Mouse (Mus musculus): ENCODE results near the gene Cc2d2a. TPM values are rescaled to one million over a fixed set of nuclear protein-coding genes. Genes with fewer than 3 reads are reported as not detected.

Gene Cc2d2a
- polyA plus RNA-seq (2012; rRNA removed), result 8.2 and 8.5 TPM in 2 replicates

DNA sequence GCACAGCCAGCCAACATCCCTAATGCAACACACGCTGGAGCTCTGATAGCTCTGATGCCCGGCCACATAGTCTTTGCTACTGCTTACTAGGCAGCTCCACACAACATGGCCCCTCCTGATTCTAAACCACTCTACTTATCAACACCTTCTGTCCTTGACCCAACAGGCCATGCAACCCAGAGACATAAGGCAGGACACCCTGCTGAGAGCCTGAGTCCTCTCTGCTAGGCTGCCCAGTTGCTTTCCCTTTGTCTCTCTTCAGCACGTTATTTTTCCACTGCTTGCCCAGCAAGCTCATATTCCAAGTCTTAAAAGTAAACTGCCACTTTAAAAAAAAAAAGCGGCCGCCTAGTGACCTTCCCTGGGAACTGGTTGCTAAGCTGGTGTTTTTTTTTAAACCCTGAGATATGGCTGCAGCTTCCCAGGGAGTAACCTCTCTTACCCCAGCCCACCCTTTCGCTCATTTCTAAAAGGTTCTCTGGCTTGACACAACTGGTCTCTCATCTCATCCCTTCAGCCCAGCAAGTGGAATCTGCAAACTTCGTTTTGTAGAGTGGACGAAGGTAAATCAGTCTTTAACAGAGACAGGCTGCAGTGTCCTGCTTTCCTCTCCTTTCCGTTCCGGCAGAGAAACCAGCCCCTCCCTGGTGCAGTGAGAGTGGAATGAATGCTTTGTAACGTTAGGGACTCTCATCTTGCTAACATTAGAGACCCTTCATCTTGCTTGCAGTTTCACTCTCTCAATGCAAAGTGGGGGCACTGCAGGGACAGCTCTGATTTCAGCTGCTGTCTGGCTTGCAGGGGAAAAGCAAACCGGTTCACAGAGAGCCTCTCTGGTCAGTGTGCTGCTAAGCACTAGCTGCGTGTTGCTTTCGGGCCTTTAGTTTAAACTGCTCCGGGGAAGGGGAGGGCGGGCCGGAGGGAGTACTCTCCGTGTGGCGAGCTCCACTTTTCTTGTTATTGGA lies at the start of gene Cc2d2a:
Gene Cc2d2a (plus strand): TSS at position 350 of the 965 bp plus-strand sequence.
- DNase-seq (ENCODE audit: low read depth), result peak; percentile 83

DNA sequence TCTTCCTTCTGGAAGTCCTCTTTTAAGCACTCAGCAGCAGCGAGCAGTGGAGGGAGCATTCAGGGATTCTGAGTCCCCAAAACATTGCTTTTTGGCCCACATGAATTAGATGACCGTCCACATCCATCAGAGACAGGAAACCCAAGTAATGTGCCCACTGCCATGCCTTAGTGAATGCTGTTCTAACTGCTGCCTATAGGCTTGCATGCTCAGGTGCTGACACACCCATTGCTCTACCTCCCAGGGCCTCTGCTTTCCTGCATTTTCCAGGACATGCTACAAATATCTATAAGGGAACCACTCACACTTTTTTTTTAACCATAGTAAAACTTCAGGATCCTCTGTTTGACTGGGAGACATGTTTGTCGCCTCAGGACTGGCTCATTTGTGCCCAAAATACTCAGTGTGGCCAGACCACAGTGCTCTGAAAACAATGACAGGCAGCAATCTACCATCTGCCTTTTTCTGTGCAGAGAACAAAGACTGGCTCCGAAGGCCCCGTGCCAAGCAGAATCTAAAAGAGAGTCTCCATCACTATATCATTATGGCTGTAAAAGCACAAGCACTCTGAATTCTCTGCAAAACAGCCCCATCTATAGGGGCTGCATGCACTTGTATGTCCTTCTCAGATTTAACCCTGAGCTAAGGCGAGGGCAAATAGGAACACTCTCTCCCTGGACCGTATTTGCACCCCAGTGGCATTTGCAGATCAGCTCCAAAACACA lies 40.4 kb upstream of the Cc2d2a start:
- TF ChIP-seq CTCF (IDR thresholded peaks at IDR 0.05; ENCODE audit: borderline replicate concordance, extremely low read depth, insufficient read depth, insufficient read length) (peak; percentile 27; the same call in 1 of the 2 replicates), POLR2A (IDR thresholded peaks at IDR 0.05; ENCODE audit: borderline replicate concordance, extremely low read depth, insufficient read depth, insufficient read length, poor library complexity, severe bottlenecking) (no peak)
- DNase-seq (ENCODE audit: low read depth), result peak; percentile 83

More for the DNA sequence above, at the start of gene Cc2d2a:
- no peak for TF ChIP-seq CTCF (IDR thresholded peaks at IDR 0.05; ENCODE audit: borderline replicate concordance, extremely low read depth, insufficient read depth, insufficient read length)
- peak; percentile 47; the same call in 1 of the 2 replicates for TF ChIP-seq POLR2A (IDR thresholded peaks at IDR 0.05; ENCODE audit: borderline replicate concordance, extremely low read depth, insufficient read depth, insufficient read length, poor library complexity, severe bottlenecking)

DNA sequence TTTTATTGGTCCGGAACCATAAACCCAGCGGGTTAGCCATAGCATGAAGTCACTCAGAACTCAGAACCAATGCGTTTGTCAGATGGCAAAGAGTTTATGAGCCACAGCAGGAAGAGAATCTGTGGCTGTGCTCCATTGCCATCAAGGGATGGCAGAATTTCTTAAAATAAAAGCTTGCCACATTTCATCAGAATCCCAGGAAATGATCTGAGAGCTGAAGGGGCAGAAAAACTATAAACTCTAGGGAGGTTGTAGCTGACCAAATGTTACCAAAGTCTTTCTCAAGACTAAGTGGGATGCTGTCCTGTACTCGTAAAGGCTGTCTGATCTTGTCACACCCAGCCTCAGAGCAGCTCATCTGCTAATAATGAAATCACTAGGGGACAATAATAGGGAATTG lies 36.7 kb upstream of the Cc2d2a start:
- DNase-seq (ENCODE audit: low read depth), result no peak
- TF ChIP-seq POLR2A (IDR thresholded peaks at IDR 0.05; ENCODE audit: borderline replicate concordance, extremely low read depth, insufficient read depth, insufficient read length, poor library complexity, severe bottlenecking) (no peak), CTCF (IDR thresholded peaks at IDR 0.05; ENCODE audit: borderline replicate concordance, extremely low read depth, insufficient read depth, insufficient read length) (no peak)

DNA sequence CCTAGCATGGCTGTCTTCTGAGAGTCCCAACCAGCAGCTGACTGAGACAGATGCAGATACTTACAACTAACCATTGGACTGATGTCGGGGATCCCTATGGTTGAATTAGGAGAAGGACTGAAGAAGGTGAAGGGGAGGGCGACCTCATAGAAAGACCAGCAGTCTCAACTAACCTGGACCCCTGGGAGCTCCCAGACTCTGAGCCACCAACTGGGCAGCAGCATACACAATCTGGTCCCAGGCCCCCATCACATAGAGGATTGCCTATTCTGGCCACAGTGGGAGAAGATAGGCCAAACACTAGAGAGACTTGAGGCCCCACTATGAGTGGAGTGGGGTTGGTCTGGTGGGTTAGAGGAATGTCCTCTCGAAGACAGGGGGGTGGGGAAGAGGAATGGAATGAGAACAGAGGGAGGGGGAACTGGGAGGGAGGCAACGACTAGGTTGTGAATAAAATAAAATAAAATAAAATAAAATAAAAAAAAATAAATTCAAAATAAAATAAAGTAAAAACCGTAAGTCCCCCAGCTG lies 28.0 kb upstream of the Cc2d2a start:
- TF ChIP-seq CTCF (IDR thresholded peaks at IDR 0.05; ENCODE audit: borderline replicate concordance, extremely low read depth, insufficient read depth, insufficient read length) (no peak), POLR2A (IDR thresholded peaks at IDR 0.05; ENCODE audit: borderline replicate concordance, extremely low read depth, insufficient read depth, insufficient read length, poor library complexity, severe bottlenecking) (no peak)
- no peak for DNase-seq (ENCODE audit: low read depth)

- TF ChIP-seq POLR2A (IDR thresholded peaks at IDR 0.05; ENCODE audit: borderline replicate concordance, extremely low read depth, insufficient read depth, insufficient read length, poor library complexity, severe bottlenecking) (no peak), CTCF (IDR thresholded peaks at IDR 0.05; ENCODE audit: borderline replicate concordance, extremely low read depth, insufficient read depth, insufficient read length) (peak; percentile 13; the same call in 1 of the 2 replicates)
- peak; percentile 70 for DNase-seq (ENCODE audit: low read depth)
Observed at GRCm38 (mm10) chr5:43634602-43635081, 27.5 kb upstream of the Cc2d2a start.

DNA sequence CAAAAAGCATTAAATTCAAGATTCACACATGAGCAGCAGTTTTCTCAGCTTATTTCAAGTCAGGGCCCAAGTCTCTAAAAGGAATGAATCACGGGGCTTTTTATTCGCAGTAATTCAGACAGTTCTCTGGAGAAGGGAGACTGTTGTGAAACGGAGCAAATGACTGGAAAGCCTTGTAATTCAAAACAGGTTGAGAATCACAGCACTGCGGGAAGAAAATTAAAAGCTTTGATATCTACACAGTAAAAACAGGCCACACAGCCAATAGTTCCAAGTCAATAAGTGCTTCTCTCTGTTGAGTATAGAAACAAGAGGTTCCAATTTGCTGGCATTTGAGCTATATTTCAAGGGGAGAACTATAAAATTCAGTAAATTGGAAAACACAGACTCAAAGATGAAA lies 17.1 kb upstream of the Cc2d2a start:
- TF ChIP-seq CTCF (IDR thresholded peaks at IDR 0.05; ENCODE audit: borderline replicate concordance, extremely low read depth, insufficient read depth, insufficient read length) (no peak), POLR2A (IDR thresholded peaks at IDR 0.05; ENCODE audit: borderline replicate concordance, extremely low read depth, insufficient read depth, insufficient read length, poor library complexity, severe bottlenecking) (no peak)
- DNase-seq (ENCODE audit: low read depth), result no peak

DNA sequence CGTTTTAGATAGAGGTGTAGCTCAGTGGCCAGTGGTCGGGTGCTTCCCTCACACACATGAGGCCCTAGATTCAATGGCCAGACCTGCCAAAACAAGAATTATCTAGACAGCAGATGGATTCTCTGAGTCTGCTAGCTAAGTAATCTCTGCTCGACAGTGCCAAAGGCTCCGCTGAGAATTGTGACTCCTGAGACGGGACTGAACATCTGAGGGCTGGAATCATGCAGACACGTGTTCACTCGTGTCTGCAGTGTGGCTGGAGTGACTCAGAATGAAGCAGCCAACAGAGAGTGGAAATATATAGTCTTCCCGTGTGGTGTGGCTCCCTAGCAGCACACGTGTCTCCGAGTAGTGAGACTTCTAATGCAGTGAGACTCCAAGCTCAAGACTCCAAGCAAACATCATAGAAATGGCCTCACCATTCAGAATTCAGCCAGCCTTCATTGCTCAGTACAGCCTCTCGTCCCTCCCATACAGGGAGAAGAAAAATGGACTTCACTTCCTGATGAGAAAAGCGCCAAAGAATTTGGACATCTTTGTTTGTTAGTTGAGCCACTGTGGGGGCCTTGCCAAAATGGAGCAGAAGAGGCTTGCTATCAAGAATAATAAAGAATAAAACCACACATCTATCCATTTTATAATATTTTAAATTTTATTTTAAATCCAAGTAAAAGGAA lies 14.9 kb upstream of the Cc2d2a start:
- TF ChIP-seq CTCF (IDR thresholded peaks at IDR 0.05; ENCODE audit: borderline replicate concordance, extremely low read depth, insufficient read depth, insufficient read length), result no peak
- DNase-seq (ENCODE audit: low read depth), result no peak

- TF ChIP-seq POLR2A (IDR thresholded peaks at IDR 0.05; ENCODE audit: borderline replicate concordance, extremely low read depth, insufficient read depth, insufficient read length, poor library complexity, severe bottlenecking) (no peak), CTCF (IDR thresholded peaks at IDR 0.05; ENCODE audit: borderline replicate concordance, extremely low read depth, insufficient read depth, insufficient read length) (no peak)
- peak; percentile 14 for DNase-seq (ENCODE audit: low read depth)
Observed at GRCm38 (mm10) chr5:43661498-43661897, 648 bp upstream of the Cc2d2a start.

DNA sequence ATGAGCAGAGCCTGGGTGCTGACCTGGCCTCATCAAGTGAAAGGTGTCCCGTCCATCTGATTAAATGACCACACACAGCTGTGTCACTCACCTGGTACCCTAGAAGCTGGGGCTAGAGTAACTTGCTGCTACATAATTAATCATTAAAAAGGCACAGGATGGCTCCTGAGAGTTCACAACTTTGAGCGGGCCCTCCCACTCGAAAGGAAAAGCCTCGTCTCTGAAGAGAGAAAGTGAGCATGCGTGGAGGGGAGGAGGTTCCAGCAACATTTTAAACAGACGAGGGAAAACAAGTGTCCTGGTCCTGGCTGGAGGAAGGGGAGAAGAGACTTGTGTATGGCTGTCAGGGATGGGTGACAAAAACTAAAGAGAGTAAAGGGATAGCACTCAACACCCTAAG lies 1.4 kb downstream of the Cc2d2a start:
- TF ChIP-seq POLR2A (IDR thresholded peaks at IDR 0.05; ENCODE audit: borderline replicate concordance, extremely low read depth, insufficient read depth, insufficient read length, poor library complexity, severe bottlenecking) (no peak), CTCF (IDR thresholded peaks at IDR 0.05; ENCODE audit: borderline replicate concordance, extremely low read depth, insufficient read depth, insufficient read length) (no peak)

GRCm38 (mm10) chr5:43665144-43665543 lies 3.0 kb downstream of the Cc2d2a start:
- DNase-seq (ENCODE audit: low read depth), result peak; percentile 85
- no peak for TF ChIP-seq POLR2A (IDR thresholded peaks at IDR 0.05; ENCODE audit: borderline replicate concordance, extremely low read depth, insufficient read depth, insufficient read length, poor library complexity, severe bottlenecking)
- no peak for TF ChIP-seq CTCF (IDR thresholded peaks at IDR 0.05; ENCODE audit: borderline replicate concordance, extremely low read depth, insufficient read depth, insufficient read length)

More for the DNA sequence above, 1.4 kb downstream of the Cc2d2a start:
- DNase-seq (ENCODE audit: low read depth), result no peak
